Mouse (Mus musculus): ENCODE data around the gene Cerkl. TPM values are rescaled to one million over a fixed set of nuclear protein-coding genes. Genes with fewer than 3 reads are reported as not detected.

Gene Cerkl
- polyA plus RNA-seq, 1 experiment, result 1.1 TPM

GRCm38 (mm10) chr2:79368661-79369060 is 87.9 kb downstream of the Cerkl start:
- H3K4me3 ChIP-seq (replicated peaks; ENCODE audit: extremely low read depth, low read depth, low read length), result no peak overlapping the region
- WGBS, result 81% methylated on average over 12 of the region's 12 CpGs
- DNase-seq, result no peak
- no peaks in the 10 kb centered on the region for H3K4me1 ChIP-seq (ENCODE audit: control insufficient read depth, insufficient read depth, low read length)
- no peak for TF ChIP-seq POLR2A (IDR thresholded peaks at IDR 0.05; ENCODE audit: borderline replicate concordance, extremely low read depth, low read depth, low read length)
- no peak for TF ChIP-seq CTCF (IDR thresholded peaks at IDR 0.05; ENCODE audit: insufficient read depth, low read length)

- WGBS, result 73% methylated on average over 18 of the region's 18 CpGs
- TF ChIP-seq CTCF (IDR thresholded peaks at IDR 0.05; ENCODE audit: insufficient read depth, low read length) (no peak), POLR2A (IDR thresholded peaks at IDR 0.05; ENCODE audit: borderline replicate concordance, extremely low read depth, low read depth, low read length) (no peak)
- no peak overlapping the region for H3K4me3 ChIP-seq (replicated peaks; ENCODE audit: extremely low read depth, low read depth, low read length)
- H3K4me1 ChIP-seq (ENCODE audit: control insufficient read depth, insufficient read depth, low read length), result no peaks in the 10 kb centered on the region
- DNase-seq, result no peak
These were observed 88.8 kb downstream of the Cerkl start for GRCm38 (mm10) chr2:79367451-79368450.

GRCm38 (mm10) chr2:79363920-79364319 is 92.7 kb downstream of the Cerkl start:
- 70% methylated on average over 6 of the region's 6 CpGs for WGBS
- no peak overlapping the region for H3K4me3 ChIP-seq (replicated peaks; ENCODE audit: extremely low read depth, low read depth, low read length)
- H3K4me1 ChIP-seq (ENCODE audit: control insufficient read depth, insufficient read depth, low read length), result no peaks in the 10 kb centered on the region
- no peak for DNase-seq
- TF ChIP-seq CTCF (IDR thresholded peaks at IDR 0.05; ENCODE audit: insufficient read depth, low read length) (no peak), POLR2A (IDR thresholded peaks at IDR 0.05; ENCODE audit: borderline replicate concordance, extremely low read depth, low read depth, low read length) (no peak)

- H3K4me1 ChIP-seq (ENCODE audit: control insufficient read depth, insufficient read depth, low read length), result no peaks in the 10 kb centered on the region
- TF ChIP-seq CTCF (IDR thresholded peaks at IDR 0.05; ENCODE audit: insufficient read depth, low read length), result no peak
- TF ChIP-seq POLR2A (IDR thresholded peaks at IDR 0.05; ENCODE audit: borderline replicate concordance, extremely low read depth, low read depth, low read length), result no peak
- 60% methylated on average over 6 of the region's 6 CpGs for WGBS
- no peak overlapping the region for H3K4me3 ChIP-seq (replicated peaks; ENCODE audit: extremely low read depth, low read depth, low read length)
- no peak for DNase-seq
These were observed 94.6 kb downstream of the Cerkl start for GRCm38 (mm10) chr2:79362029-79362428.

- 87% methylated on average over 3 of the region's 3 CpGs for whole genome bisulfite sequencing
- no peaks in the 10 kb centered on the region for H3K4me1 ChIP-seq (ENCODE audit: control insufficient read depth, insufficient read depth, low read length)
- DNase-seq, result no peak
- H3K4me3 ChIP-seq (replicated peaks; ENCODE audit: extremely low read depth, low read depth, low read length), result no peak overlapping the region
- no peak for TF ChIP-seq POLR2A (IDR thresholded peaks at IDR 0.05; ENCODE audit: borderline replicate concordance, extremely low read depth, low read depth, low read length)
- TF ChIP-seq CTCF (IDR thresholded peaks at IDR 0.05; ENCODE audit: insufficient read depth, low read length), result no peak
These were observed 98.8 kb downstream of the Cerkl start for GRCm38 (mm10) chr2:79357835-79358234.

- no peak for DNase-seq
- TF ChIP-seq POLR2A (IDR thresholded peaks at IDR 0.05; ENCODE audit: borderline replicate concordance, extremely low read depth, low read depth, low read length) (no peak), CTCF (IDR thresholded peaks at IDR 0.05; ENCODE audit: insufficient read depth, low read length) (no peak)
- H3K4me3 ChIP-seq (replicated peaks; ENCODE audit: extremely low read depth, low read depth, low read length), result no peak overlapping the region
- no peaks in the 10 kb centered on the region for H3K4me1 ChIP-seq (ENCODE audit: control insufficient read depth, insufficient read depth, low read length)
- 75% methylated on average over 16 of the region's 16 CpGs for WGBS
These were observed 101.8 kb downstream of the Cerkl start for GRCm38 (mm10) chr2:79354773-79355172.

GRCm38 (mm10) chr2:79352100-79352802 is 104.3 kb downstream of the Cerkl start:
- H3K4me1 ChIP-seq (ENCODE audit: control insufficient read depth, insufficient read depth, low read length), result no peaks in the 10 kb centered on the region
- TF ChIP-seq POLR2A (IDR thresholded peaks at IDR 0.05; ENCODE audit: borderline replicate concordance, extremely low read depth, low read depth, low read length), result no peak
- TF ChIP-seq CTCF (IDR thresholded peaks at IDR 0.05; ENCODE audit: insufficient read depth, low read length), result no peak

GRCm38 (mm10) chr2:79351179-79352099 is 105.1 kb downstream of the Cerkl start:
- no peak for DNase-seq
- H3K4me3 ChIP-seq (replicated peaks; ENCODE audit: extremely low read depth, low read depth, low read length), result no peak overlapping the region
- H3K4me1 ChIP-seq (ENCODE audit: control insufficient read depth, insufficient read depth, low read length), result no peaks in the 10 kb centered on the region
- WGBS, result 78% methylated on average over 6 of the region's 6 CpGs
- no peak for TF ChIP-seq POLR2A (IDR thresholded peaks at IDR 0.05; ENCODE audit: borderline replicate concordance, extremely low read depth, low read depth, low read length)
- no peak for TF ChIP-seq CTCF (IDR thresholded peaks at IDR 0.05; ENCODE audit: insufficient read depth, low read length)

More at GRCm38 (mm10) chr2:79352100-79352802, 104.3 kb downstream of the Cerkl start:
- WGBS, result 85% methylated on average over 4 of the region's 4 CpGs
- H3K4me3 ChIP-seq (replicated peaks; ENCODE audit: extremely low read depth, low read depth, low read length), result no peak overlapping the region
- DNase-seq, result no peak

GRCm38 (mm10) chr2:79343115-79343514 is 113.5 kb downstream of the Cerkl start:
- no peaks in the 10 kb centered on the region for H3K4me1 ChIP-seq (ENCODE audit: control insufficient read depth, insufficient read depth, low read length)
- DNase-seq, result no peak
- H3K4me3 ChIP-seq (replicated peaks; ENCODE audit: extremely low read depth, low read depth, low read length), result no peak overlapping the region
- WGBS, result 75% methylated on average over 8 of the region's 8 CpGs
- TF ChIP-seq POLR2A (IDR thresholded peaks at IDR 0.05; ENCODE audit: borderline replicate concordance, extremely low read depth, low read depth, low read length) (no peak), CTCF (IDR thresholded peaks at IDR 0.05; ENCODE audit: insufficient read depth, low read length) (no peak)

All from lung, adult 2 months (tissue).